Mouse (Mus musculus) adrenal gland, postnatal 4 days (tissue): ENCODE results near the gene Adamts12. TPM values are rescaled to one million over a fixed set of nuclear protein-coding genes. Genes with fewer than 3 reads are reported as not detected.

Experiments used
- DNase-seq, 2 experiments: peaks; one replicate each; pipeline ENCODE4 v3.0.0; 2021 to 2022; ENCODE audit warnings: low spot score in 2 of 2, mixed read lengths in 2 of 2
- total RNA-seq, 2 experiments: library from RNA; stranded (reverse); gene quantifications; 2 replicates each; pipeline ENCODE4 v1.2.3; 2021

Adamts12 gene
- total RNA-seq, 2 experiments from 2014 or later, result 18.0 to 19.5 TPM

GRCm38 (mm10) chr15:11075726-11076361 lies 11.3 kb downstream of the Adamts12 start:
- no peak for DNase-seq

GRCm38 (mm10) chr15:11082961-11083569 lies 18.5 kb downstream of the Adamts12 start:
- DNase-seq, result no peak

- no peak for DNase-seq
Measured at GRCm38 (mm10) chr15:11083678-11084077, 19.1 kb downstream of the Adamts12 start.

- no peak for DNase-seq
Measured at GRCm38 (mm10) chr15:11084241-11084992, 19.8 kb downstream of the Adamts12 start.

- DNase-seq, result no peak
Measured at GRCm38 (mm10) chr15:11084993-11085365, 20.4 kb downstream of the Adamts12 start.

- no peak for DNase-seq
Measured at GRCm38 (mm10) chr15:11089494-11089893, 24.9 kb downstream of the Adamts12 start.

GRCm38 (mm10) chr15:11095566-11095965 lies 31.0 kb downstream of the Adamts12 start:
- no peak for DNase-seq

GRCm38 (mm10) chr15:11097967-11098702 lies 33.5 kb downstream of the Adamts12 start:
- no peak for DNase-seq

- no peak for DNase-seq
Measured at GRCm38 (mm10) chr15:11098940-11099339, 34.4 kb downstream of the Adamts12 start.

- no peak for DNase-seq
Measured at GRCm38 (mm10) chr15:11100917-11101316, 36.3 kb downstream of the Adamts12 start.

- no peak for DNase-seq
Measured at GRCm38 (mm10) chr15:11105101-11105500, 40.5 kb downstream of the Adamts12 start.

GRCm38 (mm10) chr15:11107376-11107775 lies 42.8 kb downstream of the Adamts12 start:
- DNase-seq, result no peak

GRCm38 (mm10) chr15:11114631-11115197 lies 50.1 kb downstream of the Adamts12 start:
- DNase-seq, result no peak

- no peak for DNase-seq
Measured at GRCm38 (mm10) chr15:11116303-11116702, 51.7 kb downstream of the Adamts12 start.

GRCm38 (mm10) chr15:11116853-11117252 lies 52.3 kb downstream of the Adamts12 start:
- no peak for DNase-seq

GRCm38 (mm10) chr15:11118371-11118770 lies 53.8 kb downstream of the Adamts12 start:
- DNase-seq, result no peak

- DNase-seq, result no peak
Measured at GRCm38 (mm10) chr15:11121721-11122120, 57.1 kb downstream of the Adamts12 start.

GRCm38 (mm10) chr15:11125361-11125760 lies 60.8 kb downstream of the Adamts12 start:
- DNase-seq, result no peak

- no peak for DNase-seq
Measured at GRCm38 (mm10) chr15:11128457-11128856, 63.9 kb downstream of the Adamts12 start.

- no peak for DNase-seq
Measured at GRCm38 (mm10) chr15:11132586-11133558, 68.3 kb downstream of the Adamts12 start.
